Mouse (Mus musculus): ENCODE results near the gene Ppp2r5d. TPM values are rescaled to one million over a fixed set of nuclear protein-coding genes. Genes with fewer than 3 reads are reported as not detected.

The Ppp2r5d gene
- total RNA-seq, 1 experiment from 2014 or later: 32.7 TPM

GRCm38 (mm10) chr17:46651292-46651691 is 53.6 kb downstream of the Ppp2r5d start:
- no peak for ATAC-seq (ENCODE audit: extremely low read depth, insufficient number of reproducible peaks, low FRiP score, poor library complexity, severe bottlenecking)

- ATAC-seq (ENCODE audit: extremely low read depth, insufficient number of reproducible peaks, low FRiP score, poor library complexity, severe bottlenecking): peak; percentile 34
Observed at GRCm38 (mm10) chr17:46650232-46651031, 54.5 kb downstream of the Ppp2r5d start, which contains the start of gene Cul7. TSS of gene Cul7 (plus strand) at chr17:46650337.

GRCm38 (mm10) chr17:46649811-46650210 is 55.1 kb downstream of the Ppp2r5d start:
- no peak for ATAC-seq (ENCODE audit: extremely low read depth, insufficient number of reproducible peaks, low FRiP score, poor library complexity, severe bottlenecking)

- ATAC-seq (ENCODE audit: extremely low read depth, insufficient number of reproducible peaks, low FRiP score, poor library complexity, severe bottlenecking): no peak
Observed at GRCm38 (mm10) chr17:46648436-46648835, 56.5 kb downstream of the Ppp2r5d start.

DNA sequence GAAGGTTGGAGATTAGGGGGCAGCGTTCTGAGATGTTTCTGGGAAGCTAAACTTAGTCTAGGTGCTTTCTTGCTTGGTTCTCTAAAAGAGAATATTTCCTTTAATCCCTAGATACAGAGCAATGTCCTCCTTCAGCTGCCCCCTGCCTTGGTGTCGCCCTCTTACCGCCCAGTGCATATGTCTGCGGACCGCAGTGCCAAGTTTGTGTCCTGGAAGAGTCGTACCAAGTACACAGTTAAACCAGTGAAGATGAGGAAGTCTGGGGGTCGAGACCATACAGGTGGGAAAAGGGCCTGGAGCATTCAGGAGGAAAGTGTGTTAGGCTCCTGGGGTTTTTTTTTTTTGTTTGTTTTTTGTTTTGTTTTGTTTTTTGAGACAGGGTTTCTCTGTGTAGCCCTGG is 57.6 kb downstream of the Ppp2r5d start:
- no peak for ATAC-seq (ENCODE audit: extremely low read depth, insufficient number of reproducible peaks, low FRiP score, poor library complexity, severe bottlenecking)

- ATAC-seq (ENCODE audit: extremely low read depth, insufficient number of reproducible peaks, low FRiP score, poor library complexity, severe bottlenecking): no peak
Observed at GRCm38 (mm10) chr17:46646322-46646662, 58.6 kb downstream of the Ppp2r5d start.

DNA sequence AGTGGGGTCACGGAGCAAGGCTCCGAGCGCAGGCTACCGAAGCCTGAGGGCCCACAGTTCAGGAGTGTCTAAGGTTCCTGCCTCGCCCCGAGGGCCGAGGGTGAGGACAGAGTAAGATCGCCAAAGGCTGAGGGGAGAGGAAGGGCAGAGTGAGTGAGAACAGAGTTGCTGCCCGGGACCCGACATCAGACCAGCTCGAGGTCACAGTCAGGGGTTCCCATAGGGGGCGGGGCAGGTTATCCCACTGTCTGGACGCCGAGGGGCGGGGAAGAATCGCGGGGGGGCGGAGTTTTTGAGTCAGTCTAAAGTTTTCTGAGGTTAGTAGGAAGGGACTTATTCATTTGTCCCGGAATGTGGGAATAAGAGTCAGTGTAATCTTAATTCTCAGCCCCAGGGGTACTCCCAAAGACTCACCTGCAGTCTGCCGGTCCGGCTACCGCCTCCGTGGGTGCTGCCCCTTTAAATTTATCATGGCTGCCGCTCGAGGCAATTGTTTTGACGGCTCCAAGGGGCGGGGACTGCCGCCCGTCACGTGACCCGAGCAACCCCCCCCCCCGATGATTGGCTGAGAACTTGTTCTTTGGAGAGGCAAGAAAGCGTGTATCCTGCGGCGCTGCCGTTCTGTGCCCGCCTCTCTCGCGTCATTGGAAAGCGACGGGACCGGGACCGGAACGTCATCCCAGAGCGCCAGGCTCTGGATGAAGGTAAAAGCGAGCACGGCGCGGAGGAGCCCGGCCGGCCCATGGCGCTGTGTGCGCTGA is 59.2 kb downstream of the Ppp2r5d start, which contains the start of the genes Klc4 and Mrpl2:
Gene Klc4, minus strand, starts transcription at position 462 of the 761 bp plus-strand sequence.
Gene Mrpl2, plus strand, starts transcription at position 669 of the 761 bp plus-strand sequence.
- peak; percentile 95 for ATAC-seq (ENCODE audit: extremely low read depth, insufficient number of reproducible peaks, low FRiP score, poor library complexity, severe bottlenecking)

DNA sequence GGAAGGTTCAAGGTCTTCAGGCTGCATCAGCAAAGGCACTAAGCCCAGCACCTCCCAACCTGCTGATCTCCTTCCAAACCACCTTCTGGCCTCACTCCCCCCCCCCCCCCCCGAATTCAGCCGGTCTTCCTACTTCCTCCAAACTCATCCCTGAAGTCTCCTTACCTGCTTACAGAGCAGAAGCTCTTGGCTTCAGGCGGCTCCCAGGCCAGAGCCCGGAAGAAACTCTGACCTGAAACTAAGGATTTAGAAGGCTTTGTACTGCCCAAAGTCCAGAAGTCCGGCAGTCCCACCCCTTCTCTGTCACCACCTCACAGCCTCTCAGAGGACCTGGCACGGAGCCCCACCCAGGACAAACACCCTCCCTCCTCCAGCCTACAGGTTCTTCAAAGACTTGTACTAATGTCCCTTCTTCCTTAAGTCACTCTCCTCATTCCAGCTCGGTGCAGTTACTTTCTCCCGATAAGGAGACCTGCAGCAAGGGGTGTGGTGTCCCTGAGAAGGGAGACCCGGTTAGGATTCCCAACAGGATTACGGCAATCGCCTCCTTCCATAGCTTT is 59.9 kb downstream of the Ppp2r5d start:
- no peak for ATAC-seq (ENCODE audit: extremely low read depth, insufficient number of reproducible peaks, low FRiP score, poor library complexity, severe bottlenecking)

- no peak for ATAC-seq (ENCODE audit: extremely low read depth, insufficient number of reproducible peaks, low FRiP score, poor library complexity, severe bottlenecking)
Observed at GRCm38 (mm10) chr17:46644152-46644805, 60.6 kb downstream of the Ppp2r5d start.

DNA sequence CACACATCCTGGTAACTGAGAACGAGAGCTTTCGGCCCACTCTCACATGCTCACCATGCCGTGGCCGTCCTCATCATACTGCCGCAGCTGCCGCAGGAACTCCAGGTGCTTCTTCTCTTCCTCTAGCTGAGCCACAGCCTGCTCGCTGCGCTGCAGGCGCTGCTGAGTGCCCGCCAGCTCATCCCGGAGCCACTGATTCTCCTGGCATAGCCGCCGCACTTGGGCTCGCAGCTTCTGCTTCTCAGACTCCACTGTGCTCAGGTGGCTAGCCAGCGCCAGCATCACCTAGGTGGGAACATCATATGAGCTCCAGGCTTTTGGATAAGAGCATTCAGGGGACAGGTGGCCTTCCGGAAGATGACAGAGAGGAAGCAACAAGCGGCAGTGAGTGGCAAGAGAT is 62.9 kb downstream of the Ppp2r5d start:
- ATAC-seq (ENCODE audit: extremely low read depth, insufficient number of reproducible peaks, low FRiP score, poor library complexity, severe bottlenecking): no peak

- no peak for ATAC-seq (ENCODE audit: extremely low read depth, insufficient number of reproducible peaks, low FRiP score, poor library complexity, severe bottlenecking)
Observed at GRCm38 (mm10) chr17:46639929-46640328, 65.0 kb downstream of the Ppp2r5d start.

- ATAC-seq (ENCODE audit: extremely low read depth, insufficient number of reproducible peaks, low FRiP score, poor library complexity, severe bottlenecking): peak; percentile 65; the same call in 1 of the 2 replicates
Observed at GRCm38 (mm10) chr17:46636831-46637523, 67.9 kb downstream of the Ppp2r5d start.

Other genes starting within 250 kb of the Ppp2r5d start
- 2.2 and 2.3 TPM in 2 replicates for gene Ttbk1, start 217.4 kb downstream of the Ppp2r5d start, total RNA-seq (2017)
- not detected in 2 replicates for gene Dnph1, start 208.4 kb downstream of the Ppp2r5d start, total RNA-seq (2017)
- 5.5 and 7.9 TPM in 2 replicates for gene Cul9, start 158.7 kb downstream of the Ppp2r5d start, total RNA-seq (2017)
- gene Srf, start 148.9 kb downstream of the Ppp2r5d start, total RNA-seq (2017): 30.5 and 37.6 TPM in 2 replicates
- gene Ptk7, start 75.6 kb downstream of the Ppp2r5d start, total RNA-seq (2017): not detected in 2 replicates
- gene Klc4, start 59.1 kb downstream of the Ppp2r5d start, total RNA-seq (2017): 30.7 and 31.0 TPM in 2 replicates
- gene Mrpl2, start 58.9 kb downstream of the Ppp2r5d start, total RNA-seq (2017): 27.3 and 37.8 TPM in 2 replicates
- gene Cul7, start 54.8 kb downstream of the Ppp2r5d start, total RNA-seq (2017): 5.2 and 7.9 TPM in 2 replicates
- gene Rrp36, start 30.8 kb downstream of the Ppp2r5d start, total RNA-seq (2017): 33.6 and 34.3 TPM in 2 replicates
- 62.5 and 68.0 TPM in 2 replicates for gene Mea1, start 26.3 kb downstream of the Ppp2r5d start, total RNA-seq (2017)
- gene Klhdc3, start 24.2 kb downstream of the Ppp2r5d start, total RNA-seq (2017): 26.7 and 26.9 TPM in 2 replicates
- gene Pex6, start 6.4 kb upstream of the Ppp2r5d start, total RNA-seq (2017): 16.5 and 17.7 TPM in 2 replicates
- gene Gnmt, start 24.1 kb upstream of the Ppp2r5d start, total RNA-seq (2017): 1.3 and 1.5 TPM in 2 replicates
- 104 and 105 TPM in 2 replicates for gene Cnpy3, start 47.1 kb upstream of the Ppp2r5d start, total RNA-seq (2017)
- gene Ptcra, start 58.6 kb upstream of the Ppp2r5d start, total RNA-seq (2017): 0.35 and 0.74 TPM in 2 replicates
- gene 2310039H08Rik, start 67.5 kb upstream of the Ppp2r5d start, total RNA-seq (2017): 4.8 and 5.6 TPM in 2 replicates
- gene Rpl7l1, start 77.6 kb upstream of the Ppp2r5d start, total RNA-seq (2017): 61.3 and 62.4 TPM in 2 replicates
- gene Bicral, start 153.4 kb upstream of the Ppp2r5d start, total RNA-seq (2017): 41.3 and 43.6 TPM in 2 replicates
- gene Tbcc, start 185.6 kb upstream of the Ppp2r5d start, total RNA-seq (2017): 14.8 and 20.4 TPM in 2 replicates
- not detected in 2 replicates for gene Prph2, start 205.3 kb upstream of the Ppp2r5d start, total RNA-seq (2017)

Measured in neutrophil, adult 5-6 weeks (primary cell).